Mouse (Mus musculus): ENCODE measurements around the gene Slc6a12.

DNA sequence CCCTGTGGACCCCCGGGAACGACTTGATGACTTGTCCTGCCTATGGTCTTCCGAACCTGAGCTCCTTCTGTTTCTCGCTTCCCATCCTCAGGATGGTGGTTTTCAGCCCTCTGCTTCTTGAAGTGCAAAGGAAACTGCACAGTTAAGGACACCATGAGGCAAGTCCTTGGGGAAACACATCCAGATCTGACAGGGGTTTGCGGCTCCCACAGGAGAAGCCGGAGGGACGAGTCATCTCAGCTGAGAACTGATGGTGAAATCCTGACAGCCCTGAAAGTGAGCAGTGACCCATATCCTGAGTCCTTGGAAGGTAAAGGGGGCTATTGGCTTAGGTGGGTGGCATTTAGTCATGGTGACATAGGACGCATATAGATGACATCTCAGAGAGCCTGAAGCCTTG is 37.7 kb downstream of the Slc6a12 start:
- TF ChIP-seq POLR2A (IDR thresholded peaks at IDR 0.05; ENCODE audit: extremely low read depth, insufficient read depth, low read length) (no peak), CTCF (IDR thresholded peaks at IDR 0.05; ENCODE audit: low read depth, low read length) (no peak)
